Mouse (Mus musculus) CH12F3 (cell line): ENCODE results near the gene Ptpru.

Experiments
- in situ Hi-C: fragments of 300-500 bp; cut with MboI; formaldehyde crosslinking; loops from 2 replicates; pipeline ENCODE4 v1.14.3; 2020; ENCODE audit warnings: low sequenced_read_pairs

Ptpru gene

DNA sequence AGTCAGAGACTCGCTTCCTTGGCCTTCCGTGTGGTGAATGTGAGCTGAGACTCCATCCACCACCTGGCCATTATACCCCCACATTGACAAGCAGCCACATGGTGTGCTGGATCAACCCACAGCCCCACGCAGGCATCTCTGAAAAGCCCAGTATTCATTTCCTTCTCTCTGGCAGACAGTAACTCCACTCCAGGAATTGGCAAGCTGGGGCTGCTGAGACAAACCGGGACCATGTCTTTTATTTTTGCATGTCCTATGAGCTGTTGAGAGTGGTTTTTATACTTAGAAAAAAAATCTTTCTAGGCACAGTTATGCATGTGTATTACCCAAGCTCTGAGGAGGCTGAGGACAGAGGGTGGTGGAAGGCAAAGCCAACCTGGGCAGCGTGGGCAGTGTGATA, 118.9 kb downstream of the Ptpru start:
- in situ Hi-C loops = loop anchor here (10.0 kb wide), 1 partner anchor 116 kb away; the partner anchor contains the start of gene Ptpru
